Mouse (Mus musculus) right cerebral cortex, adult 18-20 months (tissue): ENCODE results near the gene Ncln.

Source experiments
- DNase-seq: peaks from one replicate; pipeline ENCODE4 v3.0.0; 2022; ENCODE audit warnings: mixed read lengths

Gene Ncln

DNA sequence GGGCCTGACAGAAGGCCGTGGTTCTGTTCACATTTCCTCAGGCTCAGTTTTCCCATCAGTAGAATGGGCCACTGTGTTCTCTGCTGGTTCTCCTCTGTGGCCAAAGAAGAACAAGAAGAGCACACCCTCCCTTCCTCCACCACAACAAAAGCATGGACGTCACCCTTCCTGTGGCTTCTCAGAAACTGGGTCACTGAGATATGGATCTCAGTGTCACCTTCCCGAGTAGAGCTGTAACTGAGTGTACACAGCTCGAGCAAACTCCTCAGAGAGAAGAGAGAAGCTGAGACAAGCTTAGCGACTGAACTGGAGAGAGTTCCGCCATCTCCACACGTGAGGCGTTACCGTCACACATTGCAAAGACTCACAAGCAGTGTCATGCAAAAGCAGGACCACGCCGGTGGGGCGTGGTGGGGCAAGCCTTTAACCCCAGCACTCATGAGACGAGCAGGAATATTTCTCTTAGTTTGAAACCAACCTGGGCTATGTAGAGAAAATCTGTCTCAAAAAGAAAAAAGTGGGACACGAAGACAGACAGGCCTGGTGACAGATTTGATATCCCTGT, 14.1 kb upstream of the Ncln start:
- no peak for DNase-seq

DNA sequence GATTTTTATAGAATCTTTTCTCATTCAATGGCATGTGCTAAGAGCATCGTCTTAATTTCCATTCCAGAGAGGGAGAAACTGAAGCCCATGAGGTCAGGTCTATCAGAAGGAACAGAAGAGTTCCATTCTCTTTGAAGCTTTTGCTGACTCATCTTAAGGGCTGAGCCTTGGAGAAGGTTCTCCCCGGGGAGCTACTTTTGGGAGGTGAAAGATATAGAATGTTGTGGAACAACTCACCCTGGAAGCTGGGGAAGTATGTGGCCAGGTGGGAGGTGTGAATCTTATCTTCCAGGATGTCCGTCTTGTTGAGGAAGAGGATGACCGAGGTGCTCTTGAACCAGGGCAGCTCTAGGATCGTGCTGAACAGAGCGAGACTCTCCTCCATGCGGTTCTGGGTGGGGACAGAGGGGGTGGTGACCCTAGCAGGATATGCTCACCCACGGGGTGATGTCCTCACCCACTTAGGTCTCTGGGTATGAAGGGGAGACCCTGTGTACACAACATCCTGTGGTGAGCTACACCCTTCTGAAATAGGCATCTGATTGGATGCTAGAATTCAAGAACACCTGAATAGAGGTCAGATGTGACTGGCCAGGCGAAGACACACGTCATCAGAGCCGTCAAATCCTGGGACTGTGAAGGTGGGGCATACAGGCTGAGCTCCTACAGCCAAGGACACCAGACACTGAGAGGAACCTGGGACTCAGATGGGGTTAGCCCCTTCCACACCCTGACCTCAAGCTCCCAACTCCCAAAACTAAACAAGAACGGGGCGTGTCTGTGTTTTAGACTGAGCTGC, 11.7 kb upstream of the Ncln start:
- DNase-seq: no peak

DNA sequence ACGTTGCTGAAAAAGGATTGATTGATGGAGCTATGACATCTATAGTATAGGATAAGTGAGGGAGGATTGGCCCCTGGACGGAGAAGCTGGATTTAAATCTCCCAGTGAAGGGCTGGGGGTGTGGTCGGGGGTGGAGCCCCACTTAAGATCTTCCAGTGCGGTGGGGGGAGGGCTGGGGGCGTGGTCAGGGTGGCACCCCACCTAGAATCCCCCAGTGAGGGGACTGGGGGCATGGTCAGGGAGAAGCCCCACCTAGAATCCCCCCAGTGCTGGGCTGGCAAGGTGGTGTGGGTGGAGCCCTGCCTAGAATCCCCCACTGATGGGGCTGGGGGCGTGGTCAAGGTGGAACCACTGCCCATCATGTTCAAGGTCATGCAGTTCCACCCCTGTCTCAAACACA, 10.9 kb upstream of the Ncln start:
- no peak for DNase-seq

DNA sequence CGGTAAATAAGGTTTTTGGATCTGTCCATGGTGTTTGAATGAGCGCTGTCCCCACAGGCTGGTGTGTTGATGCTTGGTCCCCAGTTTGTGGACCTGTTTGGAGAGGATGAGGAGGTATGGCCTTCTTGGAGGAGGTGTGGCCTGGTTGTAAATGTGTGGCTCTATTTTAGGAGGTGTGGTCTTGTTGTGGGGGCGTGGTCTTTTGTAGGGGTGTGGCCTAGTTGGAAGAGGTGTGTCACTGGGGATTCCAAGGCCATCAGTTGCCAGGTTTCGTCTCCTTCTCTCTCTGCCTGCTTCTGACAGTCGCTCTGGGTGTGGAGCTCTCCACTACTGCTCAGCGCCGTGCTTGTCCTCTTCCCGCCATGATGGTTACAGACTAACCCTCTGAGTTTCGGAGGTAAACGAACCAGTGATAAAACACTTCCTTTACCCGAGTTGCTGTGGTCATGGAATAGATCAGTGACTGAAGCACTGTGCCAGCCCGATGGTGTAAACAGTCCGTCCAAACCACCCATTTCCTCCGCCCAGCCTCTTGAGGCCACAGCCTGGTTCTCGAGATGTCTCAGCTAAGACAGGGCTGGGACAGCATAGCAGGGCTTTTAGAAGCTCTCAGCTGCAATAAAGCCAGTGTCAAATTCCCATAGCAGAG, 8.9 kb upstream of the Ncln start:
- DNase-seq: no peak

DNA sequence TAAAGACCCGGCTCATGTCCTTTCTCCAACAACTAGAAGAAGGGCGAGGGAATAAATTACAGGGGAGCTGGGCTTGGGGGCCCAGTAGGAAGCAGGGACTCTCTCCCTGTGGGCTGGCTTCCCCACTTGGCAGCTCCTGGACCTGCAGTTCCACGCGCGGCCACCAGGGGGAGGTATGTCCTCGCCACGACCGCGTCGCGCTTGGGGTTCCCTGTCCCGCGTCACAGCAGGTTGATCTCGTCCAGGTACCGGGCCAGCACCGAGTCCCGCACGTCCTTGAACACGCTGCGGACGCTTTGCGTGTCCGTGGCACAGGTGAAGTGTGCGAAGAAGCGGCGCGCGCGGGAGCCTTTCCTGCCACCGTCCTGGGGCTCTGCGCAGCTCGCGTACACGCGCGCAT, 6.5 kb upstream of the Ncln start:
- peak; percentile 88 for DNase-seq

DNA sequence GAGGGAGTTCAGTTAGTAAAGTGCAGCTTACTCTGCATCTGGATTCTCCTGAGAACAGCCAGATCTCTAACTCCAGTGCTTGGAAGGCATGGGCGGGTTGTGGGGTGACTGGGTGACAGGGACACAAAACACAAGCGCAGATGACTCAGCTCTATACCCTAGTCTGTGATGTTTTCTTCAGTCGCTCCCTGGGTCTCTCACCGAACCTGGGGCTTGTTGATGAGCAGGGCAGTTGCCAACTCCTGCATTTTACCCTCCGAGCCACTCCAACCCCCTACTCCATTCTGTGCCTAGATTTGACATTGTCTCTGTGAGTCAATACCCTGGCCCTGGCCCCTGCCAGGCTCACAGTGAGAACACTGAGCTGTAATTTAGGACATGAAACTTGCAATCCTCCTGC, 5.7 kb upstream of the Ncln start:
- no peak for DNase-seq

DNA sequence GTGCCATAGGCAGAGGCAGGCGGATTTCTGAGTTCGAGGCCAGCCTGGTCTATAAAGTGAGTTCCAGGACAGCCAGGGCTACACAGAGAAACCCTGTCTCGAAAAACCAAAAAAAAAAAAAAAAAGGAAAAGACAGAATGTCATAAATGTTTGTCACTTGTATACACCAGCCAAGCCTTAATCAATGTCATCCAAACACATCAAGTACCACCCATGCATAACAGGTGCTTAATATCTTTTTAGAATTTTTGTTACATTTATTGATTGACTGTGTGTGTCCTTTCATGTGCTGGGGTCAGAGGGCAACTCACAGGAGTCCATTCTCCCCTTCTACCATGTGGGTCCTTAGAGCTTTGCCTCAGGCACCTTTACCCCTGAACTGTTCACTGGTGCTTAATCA, 3.8 kb upstream of the Ncln start, which contains the start of gene S1pr4:
TSS of gene S1pr4 (minus strand) at position 101 of the 400 bp plus-strand sequence.
- no peak for DNase-seq

DNA sequence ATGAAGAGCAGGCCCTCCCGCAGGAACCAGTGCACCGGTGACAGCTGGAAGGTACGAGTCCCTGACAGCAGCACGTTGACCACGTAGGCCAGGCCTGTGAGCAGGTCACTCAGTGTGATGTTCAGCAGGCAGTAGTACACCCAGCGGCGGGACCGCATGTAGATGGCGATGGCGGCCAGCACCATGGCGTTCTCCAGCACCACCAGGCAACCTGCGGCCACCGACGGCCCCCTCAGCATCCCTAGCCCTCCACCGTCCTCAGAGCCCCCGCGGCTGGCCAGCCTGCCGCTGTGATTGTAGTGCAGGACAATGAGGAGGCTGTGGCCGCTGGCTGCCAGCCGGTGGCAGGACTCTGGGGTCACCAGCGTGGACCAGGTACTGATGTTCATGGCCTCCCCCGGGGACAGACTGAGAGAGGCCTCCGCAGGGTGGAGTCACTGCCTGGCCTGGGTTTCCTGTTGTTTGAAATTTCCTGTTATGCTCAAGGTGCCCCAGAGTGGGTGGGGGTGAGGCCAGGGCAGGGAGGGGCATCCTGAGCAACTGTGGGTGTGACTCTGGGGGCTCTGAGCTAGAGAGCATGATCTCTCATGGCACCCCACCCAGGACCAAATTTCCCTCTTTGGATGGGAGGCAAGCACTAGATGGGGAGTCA, 3.2 kb upstream of the Ncln start:
- no peak for DNase-seq

DNA sequence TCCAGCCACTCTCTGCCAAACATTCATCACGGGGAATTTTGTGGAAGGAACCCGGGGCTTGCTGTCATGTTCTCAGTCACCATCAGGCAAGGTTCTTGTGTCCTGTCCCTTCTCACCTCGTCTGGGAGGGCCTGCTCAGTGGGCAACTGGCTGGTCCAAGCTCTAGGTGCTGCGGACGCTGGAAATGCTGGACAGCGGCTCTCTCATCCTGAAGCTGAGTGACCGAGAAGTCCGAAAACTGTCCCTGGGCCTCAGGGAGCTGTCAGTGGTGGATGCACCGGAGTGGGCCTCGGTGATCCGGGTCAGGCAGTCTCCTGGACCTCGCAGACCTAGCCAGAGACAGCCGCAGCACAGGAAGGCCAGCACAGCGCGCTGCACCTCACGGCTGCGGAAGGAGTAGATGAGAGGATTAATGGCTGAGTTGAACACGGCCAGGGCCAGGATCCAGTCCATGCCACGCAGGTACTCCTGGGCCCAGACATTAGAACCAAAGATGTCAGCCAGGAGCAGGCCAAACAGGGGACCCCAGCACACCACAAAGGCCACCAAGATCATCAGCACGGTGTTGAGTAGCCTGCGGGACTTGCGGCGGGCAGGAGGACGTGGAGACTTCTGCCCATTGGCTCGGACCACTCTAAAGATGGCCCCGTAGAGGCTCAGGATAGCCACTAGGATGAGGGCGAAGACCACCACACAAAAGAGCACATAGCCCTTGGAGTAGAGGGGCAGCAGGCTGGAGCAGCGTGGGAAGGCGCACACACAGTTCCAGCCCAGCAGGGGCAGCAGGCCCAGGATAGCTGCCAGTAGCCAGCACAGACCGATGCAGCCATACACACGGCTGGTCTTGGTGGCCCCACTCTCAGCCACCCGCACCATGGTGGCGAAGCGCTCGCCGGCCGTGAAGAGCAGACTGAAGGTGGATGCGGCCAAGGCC, 2.4 kb upstream of the Ncln start:
- no peak for DNase-seq

DNA sequence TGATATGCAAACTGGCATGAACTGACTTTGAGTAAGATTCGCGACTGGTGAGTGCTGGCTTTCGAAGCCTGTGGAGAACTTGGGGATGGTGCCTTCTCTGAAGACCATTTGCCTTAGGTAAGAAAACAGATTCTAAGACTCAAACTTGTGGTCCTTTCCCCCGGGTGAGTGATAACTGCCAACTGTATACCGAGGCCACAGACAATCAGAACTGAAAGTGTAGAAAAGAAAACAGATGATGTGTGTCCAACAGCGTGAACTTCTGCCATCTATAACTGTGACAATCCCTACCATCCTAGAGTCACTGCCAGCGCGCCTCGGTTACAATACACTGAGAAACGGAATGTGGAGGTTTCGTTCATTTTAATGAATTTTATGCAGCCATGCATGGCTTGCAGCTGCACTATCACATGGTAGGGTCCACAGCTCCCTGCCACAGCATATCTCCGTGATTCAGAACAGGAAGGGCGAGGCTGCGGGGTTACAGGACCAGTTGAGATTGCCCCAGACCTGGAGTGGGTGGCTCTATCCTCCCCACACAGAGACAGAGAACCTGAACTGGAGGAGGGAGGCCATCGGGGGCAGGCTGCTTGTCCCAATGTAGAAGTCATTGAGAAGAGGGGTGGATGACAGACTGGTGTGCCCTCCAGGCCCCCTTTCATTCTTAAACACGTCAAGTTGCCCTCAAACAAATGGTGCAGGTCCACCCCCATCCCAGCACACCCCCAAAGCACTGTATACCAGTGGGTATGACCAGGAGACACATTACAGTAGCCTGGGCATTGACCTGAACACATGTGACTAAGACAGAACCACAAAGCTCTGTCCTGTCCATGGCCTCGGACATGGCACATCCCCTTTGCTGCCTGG, 1.4 kb upstream of the Ncln start:
- no peak for DNase-seq

DNA sequence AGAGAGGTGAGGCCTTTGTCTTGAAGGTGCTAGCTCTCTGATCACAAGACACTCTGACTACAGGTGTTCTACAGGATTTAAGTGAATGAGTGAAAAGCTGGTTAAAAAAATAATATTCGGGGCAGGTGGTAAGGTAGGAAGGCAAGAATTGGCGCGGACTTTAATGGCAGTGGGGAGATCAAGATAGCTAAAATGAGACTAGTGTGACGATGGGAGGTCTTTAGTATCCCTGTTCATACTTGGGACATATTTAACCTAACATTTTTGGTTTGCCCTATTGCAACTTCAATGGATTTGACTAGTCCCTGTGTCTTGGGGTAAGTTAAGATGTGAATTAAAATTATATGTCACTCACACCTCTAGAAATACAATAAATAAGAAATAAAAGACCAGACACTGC, 777 bp upstream of the Ncln start:
- DNase-seq: no peak

DNA sequence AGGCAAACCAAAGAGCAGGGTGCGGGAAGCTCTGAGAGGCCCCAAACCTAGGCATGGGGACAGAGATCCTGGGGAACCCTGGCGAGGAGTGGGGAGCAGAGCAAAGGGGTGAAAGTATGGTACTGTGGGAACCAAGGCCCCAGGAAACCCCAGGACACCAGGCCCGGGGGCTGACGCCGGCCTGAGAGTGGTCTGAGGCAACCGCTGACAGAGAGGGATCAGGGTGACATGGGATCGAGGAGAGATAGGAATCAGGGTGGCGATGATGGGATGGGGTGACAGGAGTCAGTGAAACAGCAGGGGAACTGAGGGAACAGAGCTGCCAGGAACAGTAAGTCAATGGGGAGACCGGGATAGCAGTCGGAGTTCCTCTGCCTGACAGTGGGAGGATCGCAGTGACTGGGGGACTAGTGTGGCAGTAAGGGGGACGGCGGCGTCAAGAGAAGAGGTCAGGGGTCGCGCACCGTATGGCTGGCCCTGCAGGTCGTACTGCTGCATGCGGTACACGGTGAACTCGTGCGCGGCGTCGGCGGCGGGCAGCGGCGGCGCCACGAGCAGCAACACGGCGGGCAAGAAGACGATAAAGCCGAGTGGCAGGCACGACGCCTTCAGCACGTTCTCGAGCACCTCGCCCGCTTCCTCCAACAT, 452 bp downstream of the Ncln start:
- no peak for DNase-seq

DNA sequence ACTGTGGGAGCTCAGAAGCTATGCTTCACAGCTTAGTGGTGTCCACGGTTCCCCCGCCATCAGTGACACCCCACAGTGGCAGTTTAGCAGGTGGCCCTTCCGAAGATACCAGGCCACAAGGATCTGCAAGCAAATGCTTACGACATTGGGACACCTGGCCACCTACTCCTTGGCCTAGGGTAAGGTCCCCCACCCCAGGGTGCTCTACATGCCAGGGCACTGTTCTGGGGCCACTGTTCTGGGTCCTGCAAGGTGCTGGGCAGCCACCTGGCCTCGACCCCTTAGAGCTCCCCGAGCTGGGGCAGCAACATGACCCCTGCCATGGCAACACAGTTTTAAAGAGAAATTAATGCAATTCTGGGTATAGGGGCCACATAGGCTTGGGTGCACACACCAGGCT, 1.0 kb downstream of the Ncln start:
- DNase-seq: no peak

DNA sequence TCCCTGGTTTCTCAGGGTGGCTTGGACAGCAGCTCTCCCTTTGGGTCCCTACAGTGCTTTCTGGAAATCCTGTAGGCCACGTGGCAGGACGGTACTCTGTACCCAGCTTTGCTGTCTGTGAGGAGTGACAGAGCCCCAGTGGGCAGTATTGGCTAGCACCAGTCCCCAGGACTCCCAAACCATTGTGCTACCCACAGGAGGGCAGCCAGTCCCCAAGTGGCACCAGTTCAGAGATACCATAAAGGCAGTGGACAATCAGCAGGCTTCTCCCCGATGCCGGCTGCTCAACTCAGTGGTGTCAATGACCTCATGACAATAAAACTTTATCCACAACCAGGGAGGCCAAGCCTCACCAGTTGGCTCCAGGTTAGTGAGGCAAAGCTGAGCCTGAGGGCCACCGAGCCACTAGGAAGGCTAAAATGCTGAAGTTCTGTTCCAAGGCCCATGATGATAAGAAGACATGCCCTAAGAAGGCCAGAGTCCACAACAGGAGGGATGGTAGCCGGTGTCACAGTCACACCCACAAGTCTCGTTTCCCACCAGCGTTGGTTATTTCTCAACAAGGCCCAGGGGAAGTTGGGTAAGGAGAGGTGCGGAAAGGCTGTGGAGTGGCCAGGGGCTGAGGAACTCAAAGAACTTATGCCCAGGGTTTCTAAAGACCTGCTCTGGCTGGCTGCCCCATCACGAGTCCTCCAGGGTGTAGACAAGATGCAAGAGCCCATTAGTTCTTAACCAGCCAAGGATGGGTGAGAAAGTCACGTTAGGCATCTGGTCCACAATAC, 1.7 kb downstream of the Ncln start:
- no peak for DNase-seq

DNA sequence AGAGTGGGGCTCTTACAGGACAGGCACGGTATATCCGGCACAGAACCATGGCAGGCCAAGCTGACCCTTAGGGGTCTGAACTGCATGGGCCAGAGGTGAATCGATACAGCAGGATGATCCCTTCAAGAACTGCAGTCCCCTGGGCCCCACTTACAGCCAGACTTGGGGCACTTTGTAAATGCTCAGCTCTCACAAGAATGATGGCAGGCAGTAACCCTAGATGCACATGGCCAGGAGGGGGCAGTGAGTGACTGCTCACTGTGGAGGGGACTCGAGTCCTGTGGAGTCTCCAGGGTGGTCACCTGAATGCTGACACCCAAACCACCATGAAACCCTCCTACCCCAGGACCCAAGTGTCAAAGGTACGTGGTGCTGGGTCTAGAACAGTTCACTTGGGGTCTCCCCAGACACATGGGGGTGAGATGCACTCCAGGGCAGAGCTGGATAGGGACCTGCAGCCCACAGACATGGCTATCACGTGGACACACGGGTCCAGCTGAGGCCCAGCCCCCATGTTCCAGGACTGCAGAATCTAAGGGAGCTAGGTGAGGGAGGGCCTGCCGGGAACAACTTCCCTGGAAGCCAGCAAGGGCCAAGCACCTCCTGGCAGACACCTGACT, 2.5 kb downstream of the Ncln start:
- no peak for DNase-seq

DNA sequence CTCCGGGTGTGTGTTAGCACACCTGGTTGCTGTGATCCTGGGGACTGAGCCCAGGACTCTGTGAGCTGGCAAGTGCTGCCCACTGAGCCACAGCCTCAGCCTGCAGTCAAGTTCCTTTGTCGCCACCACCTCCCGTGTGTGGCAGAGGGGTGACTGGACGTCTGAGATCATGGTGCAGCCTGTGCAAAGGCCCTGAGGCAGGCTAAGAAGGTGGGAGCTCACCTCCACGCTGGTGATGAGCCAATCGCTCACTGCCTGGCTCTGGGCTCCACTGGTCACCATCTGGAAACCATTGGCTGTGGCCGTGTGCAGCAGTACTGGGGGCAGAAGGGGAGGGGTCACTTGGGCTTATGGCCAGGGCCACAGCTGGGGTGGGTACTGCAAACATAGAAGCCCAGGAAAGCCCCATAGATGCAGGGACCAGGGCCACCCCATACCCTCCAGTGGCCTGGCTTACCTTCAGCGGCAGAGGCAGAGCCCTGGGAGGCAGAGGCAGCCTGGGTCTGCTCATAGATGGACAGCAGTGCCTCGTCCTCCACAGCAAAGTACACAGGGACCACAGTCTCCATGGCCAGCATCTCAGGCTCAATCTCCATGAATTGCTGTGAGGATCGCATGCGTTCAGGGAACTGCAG, 3.5 kb downstream of the Ncln start:
- DNase-seq: no peak

DNA sequence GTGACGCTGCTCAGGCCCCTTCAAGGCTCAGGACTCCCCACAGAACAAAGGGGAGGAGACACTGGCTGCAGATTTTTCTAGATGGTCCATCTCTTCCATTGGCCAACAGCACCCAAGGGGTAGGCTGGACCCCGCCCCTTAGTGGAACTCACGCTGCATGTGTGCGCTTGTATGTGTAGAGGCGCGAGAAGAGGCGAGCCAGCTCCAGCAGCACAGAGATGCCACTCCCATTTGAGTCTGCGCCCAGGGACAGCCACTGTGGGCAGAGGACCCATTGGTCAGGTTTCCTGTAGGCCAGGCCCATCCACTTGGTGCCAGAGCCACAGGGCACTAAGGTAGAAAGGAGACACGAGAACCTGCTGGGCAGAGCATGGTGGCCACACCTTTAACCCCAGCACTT, 5.2 kb downstream of the Ncln start:
- DNase-seq: no peak

DNA sequence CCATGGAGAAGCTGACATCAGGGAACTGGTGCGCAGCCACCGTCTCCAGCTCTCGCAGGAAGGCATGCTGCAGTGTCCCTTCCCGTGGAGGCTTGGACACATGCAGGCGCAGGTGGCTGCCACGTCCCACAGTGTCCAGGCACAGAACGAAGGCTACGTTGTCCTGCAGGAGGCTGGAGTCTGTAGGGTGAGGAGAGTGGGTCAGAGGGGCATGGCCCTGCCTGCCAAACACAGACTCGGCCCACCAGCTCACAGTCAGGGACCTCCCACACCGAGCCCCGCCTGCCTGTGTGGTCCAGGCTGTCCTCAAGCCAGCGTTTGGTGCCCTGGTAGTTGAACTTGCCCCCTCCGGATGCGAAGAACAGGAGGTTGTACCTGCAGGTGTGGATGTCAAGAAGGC, 6.3 kb downstream of the Ncln start:
- no peak for DNase-seq

DNA sequence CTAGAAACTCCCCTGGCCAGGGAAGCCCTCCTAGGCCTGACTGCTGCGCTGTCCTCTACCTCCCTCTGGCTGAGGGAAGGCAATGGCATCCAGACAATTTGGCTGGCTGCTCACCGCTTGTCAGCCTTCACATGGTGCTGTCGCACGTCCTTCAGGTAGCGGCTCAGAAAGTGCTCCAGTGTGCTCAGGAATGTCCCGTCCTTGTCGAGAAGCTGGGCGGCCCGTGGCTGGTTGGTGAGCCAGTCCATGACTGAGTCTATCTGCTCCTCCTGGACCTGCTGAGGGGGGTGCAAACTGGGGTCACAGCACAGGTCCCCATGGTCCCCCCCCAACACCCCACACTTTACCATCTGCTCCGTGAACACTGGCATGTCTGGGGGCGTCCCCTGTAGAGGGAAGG, 8.1 kb downstream of the Ncln start:
- DNase-seq: no peak
